Mouse (Mus musculus) MEL (cell line): ENCODE measurements at regions not wholly inside any gene's neighbourhood (a gene's known extent, or its start where the extent isn't known, plus 50 kb on each side); places are given as distances from the start of the nearest gene placed in this dataset.

Experiments
- DNase-seq: peaks from one replicate; pipeline ENCODE4 v3.0.0; 2011; ENCODE audit warnings: low read depth, low spot score
- H3K27ac ChIP-seq: 2 replicates; pipeline ENCODE4 v1.5.1; 2012; ENCODE audit warnings: low read depth, mild to moderate bottlenecking, control low read depth, low read length, moderate library complexity; ENCODE audit not compliant: control insufficient read depth
- H3K27me3 ChIP-seq, 2 experiments: fragments of 150-350 bp in 1 of 2; sonication (generic) in 1 of 2; 2 replicates each; pipeline ENCODE4 v1.6.1; 2012; ENCODE audit warnings: low read length in 2 of 2, mild to moderate bottlenecking in 2 of 2, improper control_type of control experiment in 1 of 2, moderate library complexity in 1 of 2; ENCODE audit not compliant: insufficient read depth in 2 of 2, control insufficient read depth in 1 of 2
- H3K36me3 ChIP-seq, 2 experiments: 2 replicates each; pipeline ENCODE4 v1.6.1; 2012 to 2014; ENCODE audit warnings: low read length in 2 of 2, improper control_type of control experiment in 1 of 2, inconsistent platforms in 1 of 2, mild to moderate bottlenecking in 1 of 2; ENCODE audit not compliant: insufficient read depth in 2 of 2, control insufficient read depth in 1 of 2
- H3K4me1 ChIP-seq, 2 experiments: fragments of 150-350 bp in 1 of 2; sonication (generic) in 1 of 2; 2 replicates each; pipeline ENCODE4 v1.6.1; 2012; ENCODE audit warnings: low read length in 2 of 2, improper control_type of control experiment in 1 of 2, mild to moderate bottlenecking in 1 of 2; ENCODE audit not compliant: insufficient read depth in 2 of 2, control insufficient read depth in 1 of 2
- H3K4me3 ChIP-seq, 2 experiments: fragments of 150-350 bp in 1 of 2; sonication (generic) in 1 of 2; 2 replicates each; pipeline ENCODE4 v1.5.1; 2012; ENCODE audit warnings: low read depth in 2 of 2, low read length in 2 of 2, mild to moderate bottlenecking in 2 of 2, moderate library complexity in 2 of 2, control low read depth in 1 of 2, improper control_type of control experiment in 1 of 2; ENCODE audit not compliant: control insufficient read depth in 1 of 2, insufficient read depth in 1 of 2
- H3K79me2 ChIP-seq: 2 replicates; pipeline ENCODE4 v1.6.1; 2012; ENCODE audit warnings: mild to moderate bottlenecking, low read length, moderate library complexity; ENCODE audit not compliant: control insufficient read depth, poor library complexity, insufficient read depth
- H3K9ac ChIP-seq: 2 replicates; pipeline ENCODE4 v1.6.1; 2012; ENCODE audit warnings: low read depth, mild to moderate bottlenecking, control low read depth, low read length, moderate library complexity; ENCODE audit not compliant: control insufficient read depth, poor library complexity, severe bottlenecking
- H3K9me3 ChIP-seq: fragments of 150-350 bp; sonication (generic); replicated peaks from 2 replicates; pipeline ENCODE4 v1.6.1; 2012; ENCODE audit warnings: mild to moderate bottlenecking, low read length, improper control_type of control experiment, moderate library complexity; ENCODE audit not compliant: insufficient read depth
- CHD1 ChIP-seq: IDR thresholded peaks from 2 replicates; pipeline ENCODE4 v1.6.1; 2012; ENCODE audit warnings: low read depth, mild to moderate bottlenecking, inconsistent platforms, low read length, improper control_type of control experiment
- E2F4 ChIP-seq: IDR thresholded peaks from 2 replicates; pipeline ENCODE4 v1.6.1; 2011; ENCODE audit warnings: low read depth, low read length, improper control_type of control experiment, borderline replicate concordance
- ELF1 ChIP-seq: IDR thresholded peaks from 2 replicates; pipeline ENCODE4 v1.6.1; 2014; ENCODE audit warnings: low read depth, mild to moderate bottlenecking, inconsistent platforms, low read length, improper control_type of control experiment, moderate library complexity
- EP300 ChIP-seq, 2 experiments: IDR thresholded peaks; 2 replicates each; pipeline ENCODE4 v1.6.1; 2011; ENCODE audit warnings: improper control_type of control experiment in 2 of 2, low read length in 2 of 2, low read depth in 1 of 2, mild to moderate bottlenecking in 1 of 2
- GABPA ChIP-seq: IDR thresholded peaks from 2 replicates; pipeline ENCODE4 v1.6.1; 2012; ENCODE audit warnings: low read depth, mild to moderate bottlenecking, inconsistent platforms, low read length, improper control_type of control experiment, moderate library complexity
- GATA1 ChIP-seq: IDR thresholded peaks from 2 replicates; pipeline ENCODE4 v1.6.1; 2011; ENCODE audit warnings: low read depth, low read length, improper control_type of control experiment
- KAT2A ChIP-seq: conservative IDR thresholded peaks from 2 replicates; pipeline ENCODE4 v1.6.1; 2012; ENCODE audit warnings: low read depth, low read length, improper control_type of control experiment, inconsistent platforms
- MAZ ChIP-seq: IDR thresholded peaks from 2 replicates; pipeline ENCODE4 v1.6.1; 2012; ENCODE audit warnings: low read depth, mild to moderate bottlenecking, inconsistent platforms, low read length, improper control_type of control experiment
- MYC ChIP-seq: IDR thresholded peaks from 2 replicates; pipeline ENCODE4 v1.6.1; 2011; ENCODE audit warnings: low read depth, mild to moderate bottlenecking, low read length, improper control_type of control experiment, moderate library complexity
- NELFE ChIP-seq: IDR thresholded peaks from 2 replicates; pipeline ENCODE4 v1.6.1; 2011; ENCODE audit warnings: low read depth, low read length, improper control_type of control experiment
- POLR2A ChIP-seq, 2 experiments: IDR thresholded peaks; 2 replicates each; pipeline ENCODE4 v1.6.1; 2011 to 2012; ENCODE audit warnings: low read length in 2 of 2, mild to moderate bottlenecking in 2 of 2, control low read depth in 1 of 2, improper control_type of control experiment in 1 of 2, low read depth in 1 of 2, moderate library complexity in 1 of 2; ENCODE audit not compliant: control insufficient read depth in 1 of 2, insufficient read depth in 1 of 2, poor library complexity in 1 of 2
- POLR2AphosphoS5 ChIP-seq: IDR thresholded peaks from 2 replicates; pipeline ENCODE4 v1.6.1; 2012; ENCODE audit warnings: low read depth, borderline replicate concordance, mild to moderate bottlenecking, inconsistent platforms, low read length, moderate library complexity, mixed read lengths
- SMC3 ChIP-seq: IDR thresholded peaks from 2 replicates; pipeline ENCODE4 v1.6.1; 2011; ENCODE audit warnings: low read depth, low read length, improper control_type of control experiment
- TBP ChIP-seq: IDR thresholded peaks from 2 replicates; pipeline ENCODE4 v1.8.0; 2011; ENCODE audit warnings: low read depth, low read length, improper control_type of control experiment
- TCF12 ChIP-seq: IDR thresholded peaks from 2 replicates; pipeline ENCODE4 v1.6.1; 2014; ENCODE audit warnings: low read depth, mild to moderate bottlenecking, inconsistent platforms, low read length, improper control_type of control experiment, moderate library complexity
- UBTF ChIP-seq: IDR thresholded peaks from 2 replicates; pipeline ENCODE4 v1.6.1; 2012; ENCODE audit warnings: low read depth, mild to moderate bottlenecking, inconsistent platforms, low read length, improper control_type of control experiment, moderate library complexity, borderline replicate concordance; ENCODE audit not compliant: insufficient read depth
- USF1 ChIP-seq: IDR thresholded peaks from 2 replicates; pipeline ENCODE4 v1.6.1; 2014; ENCODE audit warnings: low read depth, mild to moderate bottlenecking, inconsistent platforms, low read length, improper control_type of control experiment, moderate library complexity
- USF2 ChIP-seq, 2 experiments: IDR thresholded peaks; 2 replicates each; pipeline ENCODE4 v1.6.1; 2011 to 2012; ENCODE audit warnings: improper control_type of control experiment in 2 of 2, low read length in 2 of 2, borderline replicate concordance in 1 of 2, inconsistent platforms in 1 of 2, low read depth in 1 of 2, mild to moderate bottlenecking in 1 of 2; ENCODE audit not compliant: insufficient read depth in 1 of 2
- ZC3H11A ChIP-seq: IDR thresholded peaks from 2 replicates; pipeline ENCODE4 v1.6.1; 2012; ENCODE audit warnings: low read depth, mild to moderate bottlenecking, inconsistent platforms, low read length, improper control_type of control experiment
- ZKSCAN1 ChIP-seq: IDR thresholded peaks from 2 replicates; pipeline ENCODE4 v1.6.1; 2012; ENCODE audit warnings: low read depth, mild to moderate bottlenecking, inconsistent platforms, low read length, improper control_type of control experiment, moderate library complexity
- ZNF384 ChIP-seq: IDR thresholded peaks from 2 replicates; pipeline ENCODE4 v1.6.1; 2012; ENCODE audit warnings: low read depth, mild to moderate bottlenecking, inconsistent platforms, low read length, improper control_type of control experiment

DNA sequence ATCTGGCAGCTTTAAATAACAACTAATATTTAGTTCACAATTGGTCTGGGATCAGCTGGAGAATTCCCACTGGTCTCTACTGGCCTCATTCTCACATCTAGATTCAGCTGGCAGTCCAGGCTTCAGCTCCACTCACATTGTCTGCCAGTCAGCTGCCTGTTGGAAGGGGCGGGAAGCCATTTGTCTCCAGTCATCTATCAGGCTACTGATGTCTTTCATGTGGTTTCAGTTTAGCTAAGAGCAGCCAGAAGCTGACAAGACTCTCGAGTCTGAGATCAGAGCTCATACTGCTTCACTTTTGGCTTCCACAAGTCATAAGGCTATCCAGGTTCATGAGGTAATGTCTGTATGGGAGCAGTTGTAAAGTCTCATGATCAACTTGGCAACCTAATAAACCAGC is 316.4 kb downstream of the Brinp2 start:
- no peak for DNase-seq
- H3K4me3 ChIP-seq = no peak overlapping the region
- no peaks in the 10 kb centered on the region for H3K4me1 ChIP-seq
- H3K27me3 ChIP-seq = no peaks in the 10 kb centered on the region
- no peaks in the 10 kb centered on the region for H3K9me3 ChIP-seq
- no peaks in the 10 kb centered on the region for H3K79me2 ChIP-seq
- H3K27ac ChIP-seq = no peak overlapping the region
- no peak overlapping the region for H3K9ac ChIP-seq
- TF ChIP-seq E2F4 (no peak), MYC (no peak), ZKSCAN1 (no peak), ZC3H11A (no peak), POLR2AphosphoS5 (no peak), KAT2A (no peak), NELFE (no peak), TBP (no peak), MAZ (no peak), UBTF (no peak), SMC3 (no peak)
- H3K36me3 ChIP-seq = no peaks in the 10 kb centered on the region

DNA sequence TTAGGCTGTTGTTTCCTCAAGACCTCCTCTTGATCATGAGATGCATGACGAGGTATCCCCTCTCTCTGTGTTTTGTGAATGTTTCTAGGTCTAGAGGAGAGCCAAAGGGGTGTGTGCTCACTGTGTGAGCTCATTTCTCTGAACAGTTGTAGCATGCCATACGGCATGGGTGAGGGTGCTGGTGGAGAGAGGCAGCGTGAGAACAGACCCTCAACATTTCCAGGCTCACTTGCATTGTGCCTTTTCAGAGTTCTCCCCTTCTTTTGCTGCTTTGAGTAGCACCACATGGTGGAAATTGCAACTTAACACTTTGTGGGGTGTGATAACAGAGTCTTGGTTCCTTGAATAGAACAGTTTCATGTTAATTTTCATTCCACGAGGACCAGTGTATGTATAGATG is 315.8 kb downstream of the Brinp2 start:
- Histone ChIP-seq H3K79me2 (no peaks in the 10 kb centered on the region), H3K4me3 (no peak overlapping the region), H3K27ac (no peak overlapping the region), H3K27me3 (no peaks in the 10 kb centered on the region), H3K36me3 (no peaks in the 10 kb centered on the region), H3K9me3 (no peaks in the 10 kb centered on the region), H3K4me1 (no peaks in the 10 kb centered on the region), H3K9ac (no peak overlapping the region)
- DNase-seq = no peak
- TF ChIP-seq TCF12 = no peak
- no peak for TF ChIP-seq TBP
- TF ChIP-seq POLR2A (IDR thresholded peaks at IDR 0.05; ENCODE audit: control insufficient read depth in 1 of 2, insufficient read depth in 1 of 2, low read depth in 1 of 2, low read length in 2 of 2, poor library complexity in 1 of 2) = no peak
- TF ChIP-seq UBTF = no peak
- no peak for TF ChIP-seq ELF1

DNA sequence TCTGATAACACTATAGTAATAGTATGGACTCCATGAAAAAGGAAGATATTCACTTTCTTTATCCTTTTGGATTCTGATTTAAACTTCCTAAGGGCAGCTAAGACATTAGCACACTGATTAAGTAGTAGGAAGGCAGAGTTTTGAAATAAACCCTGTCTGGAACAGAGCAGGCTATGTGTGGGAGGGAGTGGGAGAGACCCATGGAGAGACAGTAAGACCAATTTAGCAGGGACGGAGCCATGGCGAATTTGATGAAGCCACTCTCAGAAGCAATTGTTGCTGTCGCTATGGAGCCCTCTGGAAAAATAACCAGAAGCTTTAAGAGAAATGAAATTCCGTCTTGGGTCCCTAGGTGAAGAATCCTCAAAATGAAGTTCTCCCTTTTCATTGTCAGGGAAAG is 303.5 kb downstream of the Brinp2 start:
- H3K9me3 ChIP-seq = no peaks in the 10 kb centered on the region
- H3K79me2 ChIP-seq = no peaks in the 10 kb centered on the region
- H3K4me3 ChIP-seq = no peak overlapping the region
- H3K27ac ChIP-seq = no peak overlapping the region
- H3K9ac ChIP-seq = no peak overlapping the region
- no peak for TF ChIP-seq TCF12
- TF ChIP-seq ZNF384 = no peak
- no peak for TF ChIP-seq ZC3H11A
- TF ChIP-seq USF1 = no peak
- TF ChIP-seq GABPA = no peak
- no peak for TF ChIP-seq GATA1
- no peak for TF ChIP-seq POLR2A (IDR thresholded peaks at IDR 0.05; ENCODE audit: control insufficient read depth in 1 of 2, insufficient read depth in 1 of 2, low read depth in 1 of 2, low read length in 2 of 2, poor library complexity in 1 of 2)
- TF ChIP-seq CHD1 = no peak
- TF ChIP-seq EP300 (IDR thresholded peaks at IDR 0.05; ENCODE audit: low read depth in 1 of 2, low read length in 2 of 2) = no peak
- TF ChIP-seq USF2 (IDR thresholded peaks at IDR 0.05; ENCODE audit: borderline replicate concordance in 1 of 2, insufficient read depth in 1 of 2, low read depth in 1 of 2, low read length in 2 of 2) = no peak
- no peaks in the 10 kb centered on the region for H3K4me1 ChIP-seq
- H3K36me3 ChIP-seq = no peaks in the 10 kb centered on the region
- no peaks in the 10 kb centered on the region for H3K27me3 ChIP-seq
- DNase-seq = no peak
